Mouse (Mus musculus) spleen, adult 2 months (tissue): ENCODE results near the gene Rsad2.
"Not testable (repeated sequence)": the region's sequence is repeated elsewhere in the genome, so short reads cannot be mapped to it uniquely, and the experiment has no call there.

ENCODE experiments used
- CTCF ChIP-seq: fragments of 200-500 bp; IDR thresholded peaks from 2 replicates; pipeline ENCODE4 v1.5.1; 2011; ENCODE audit warnings: mild to moderate bottlenecking, inconsistent platforms; ENCODE audit not compliant: insufficient read depth, insufficient read length, insufficient replicate concordance; ENCODE audit errors: extremely low read depth
- POLR2A ChIP-seq: fragments of 200-500 bp; IDR thresholded peaks from 2 replicates; pipeline ENCODE4 v1.6.1; 2011; ENCODE audit warnings: low read depth, low read length, inconsistent platforms

GRCm38 (mm10) chr12:26428771-26429170, 27.5 kb downstream of the Rsad2 start:
- not testable (repeated sequence) for TF ChIP-seq CTCF, POLR2A
